22 mouse cellular contexts compared by ENCODE assay signal in genomic region chr1:59166232-59166905, GRCm38 (mm10). TPM values are rescaled to one million over a fixed set of nuclear protein-coding genes. Genes with fewer than 3 reads are reported as not detected.
A peak's percentile ranks its signal among the peaks of the same experiment; 100 is the strongest.
DNase-seq lines count a peak whose midpoint lies in the region; ATAC-seq and TF ChIP-seq lines count a peak whose summit lies in the region.
"Had no signal": no experiment of that assay in that cellular context is flagged by ENCODE, and none has a peak within 500 bp of the region (broad histone marks: within the 10 kb centered on the region; RNA-seq: fewer than 3 reads in every experiment).

No protein-coding gene starts in this region.

- no peak overlapping the region for H3K4me2 ChIP-seq in kidney, embryonic 14.5 days (replicated peaks; ENCODE audit: low read depth, low read length)
- H3K4me2 ChIP-seq in limb, embryonic 13.5 days (replicated peaks) = no peak overlapping the region
- H3K4me2 ChIP-seq in intestine, embryonic 16.5 days (ENCODE audit: low read depth, low read length) = no peak overlapping the region
- no peak overlapping the region for H3K4me2 ChIP-seq in forebrain, embryonic 14.5 days (ENCODE audit: low read length)
- H3K4me2 ChIP-seq: embryonic facial prominence, embryonic 15.5 days; forebrain, embryonic 15.5 days; heart, embryonic 15.5 days; hindbrain, embryonic 13.5 days had no signal

- H3K27me3 ChIP-seq in kidney, embryonic 14.5 days (ENCODE audit: control insufficient read depth, insufficient read depth, low read length) = no peaks in the 10 kb centered on the region
- H3K27me3 ChIP-seq in limb, embryonic 13.5 days = no peaks in the 10 kb centered on the region
- no peaks in the 10 kb centered on the region for H3K27me3 ChIP-seq in limb, embryonic 10.5 days (ENCODE audit: low read depth, poor library complexity, severe bottlenecking)
- H3K27me3 ChIP-seq in intestine, embryonic 16.5 days (replicated peaks; ENCODE audit: control insufficient read depth, insufficient read depth, low read length) = no peaks in the 10 kb centered on the region
- H3K27me3 ChIP-seq in small intestine, adult 2 months (ENCODE audit: control insufficient read depth, insufficient read depth, low read length) = no peaks in the 10 kb centered on the region
- H3K27me3 ChIP-seq in forebrain, embryonic 14.5 days (replicated peaks; ENCODE audit: control insufficient read depth, insufficient read depth, low read length) = no peaks in the 10 kb centered on the region
- H3K27me3 ChIP-seq: embryonic facial prominence, embryonic 15.5 days; forebrain, embryonic 15.5 days; heart, embryonic 15.5 days; hindbrain, embryonic 13.5 days had no signal

- no peak overlapping the region for H3K27ac ChIP-seq in kidney, embryonic 14.5 days (ENCODE audit: low read depth, low read length)
- peak overlapping the region; percentile 33; the same call in 1 of the 2 replicates for H3K27ac ChIP-seq in limb, embryonic 13.5 days
- H3K27ac ChIP-seq in limb, embryonic 10.5 days = no peak overlapping the region
- H3K27ac ChIP-seq in intestine, embryonic 16.5 days (ENCODE audit: low read length) = 0 out of 2 replicates have a peak overlapping the region, but pooled peaks have one; percentile 4
- peak overlapping the region; percentile 88 for H3K27ac ChIP-seq in small intestine, adult 2 months (ENCODE audit: insufficient read depth, low read depth, low read length)
- no peak overlapping the region for H3K27ac ChIP-seq in forebrain, embryonic 14.5 days (ENCODE audit: low read depth, low read length)
- H3K27ac ChIP-seq: embryonic facial prominence, embryonic 15.5 days; forebrain, embryonic 10.5 days; forebrain, embryonic 15.5 days; heart, embryonic 10.5 days; heart, embryonic 15.5 days; hindbrain, embryonic 13.5 days had no signal

- peaks cover 21% of the 10 kb centered on the region; the same call in 1 of the 2 replicates for H3K36me3 ChIP-seq in kidney, embryonic 14.5 days (ENCODE audit: control insufficient read depth, insufficient read depth, low read length)
- H3K36me3 ChIP-seq in limb, embryonic 13.5 days = peaks cover 59% of the 10 kb centered on the region
- H3K36me3 ChIP-seq in limb, embryonic 10.5 days = peaks cover 48% of the 10 kb centered on the region
- H3K36me3 ChIP-seq in intestine, embryonic 16.5 days (ENCODE audit: control insufficient read depth, insufficient read depth, low read length) = peaks cover 7% of the 10 kb centered on the region; the same call in 1 of the 2 replicates
- H3K36me3 ChIP-seq in small intestine, adult 2 months (ENCODE audit: control insufficient read depth, insufficient read depth, low read length) = peaks cover 25% of the 10 kb centered on the region
- peaks cover 37% of the 10 kb centered on the region for H3K36me3 ChIP-seq in forebrain, embryonic 14.5 days (ENCODE audit: control insufficient read depth, insufficient read depth, low read length)

- H3K4me1 ChIP-seq in kidney, embryonic 14.5 days (ENCODE audit: control insufficient read depth, insufficient read depth, low read length) = 0 out of 2 replicates have a peak, but pooled peaks cover 3% of the 10 kb centered on the region
- H3K4me1 ChIP-seq in limb, embryonic 13.5 days = peaks cover 12% of the 10 kb centered on the region; the same call in 1 of the 2 replicates
- H3K4me1 ChIP-seq in limb, embryonic 10.5 days = no peaks in the 10 kb centered on the region
- H3K4me1 ChIP-seq in intestine, embryonic 16.5 days (ENCODE audit: control insufficient read depth, insufficient read depth, low read length) = peaks cover 7% of the 10 kb centered on the region; the same call in 1 of the 2 replicates
- H3K4me1 ChIP-seq in small intestine, adult 2 months (ENCODE audit: control insufficient read depth, insufficient read depth, insufficient read length, low read length) = peaks cover 23% of the 10 kb centered on the region; the same call in 1 of the 2 replicates
- 0 out of 2 replicates have a peak, but pooled peaks cover 3% of the 10 kb centered on the region for H3K4me1 ChIP-seq in forebrain, embryonic 14.5 days (ENCODE audit: control insufficient read depth, insufficient read depth, low read length)
- H3K4me1 ChIP-seq: forebrain, embryonic 15.5 days; heart, embryonic 10.5 days; hindbrain, embryonic 13.5 days had no signal

- H3K9ac ChIP-seq in kidney, embryonic 14.5 days (ENCODE audit: low read depth, low read length) = no peak overlapping the region
- H3K9ac ChIP-seq in limb, embryonic 13.5 days = no peak overlapping the region
- no peak overlapping the region for H3K9ac ChIP-seq in intestine, embryonic 16.5 days (ENCODE audit: low read depth, low read length)
- H3K9ac ChIP-seq in forebrain, embryonic 14.5 days (ENCODE audit: low read length) = no peak overlapping the region
- H3K9ac ChIP-seq: embryonic facial prominence, embryonic 15.5 days; forebrain, embryonic 15.5 days; heart, embryonic 15.5 days; hindbrain, embryonic 13.5 days had no signal

- no peak for TF ChIP-seq POLR2A in small intestine, adult 2 months (IDR thresholded peaks at IDR 0.05; ENCODE audit: low read depth, low read length)

- no peak for TF ChIP-seq CTCF in small intestine, adult 2 months (IDR thresholded peaks at IDR 0.05; ENCODE audit: extremely low read depth, insufficient read length, insufficient replicate concordance, low read depth, low read length)

- peak; percentile 65 for DNase-seq in kidney, adult 9 months
- DNase-seq in limb, embryonic 10.5 days (ENCODE audit: low spot score) = no peak
- no peak for DNase-seq in forebrain, embryonic 14.5 days (ENCODE audit: low spot score)
- DNase-seq: adrenal gland, adult 2 months; adrenal gland, postnatal 25 days; cerebellum, adult 18-20 months; cerebellum, postnatal 10 days; embryo, embryonic 11 days; gastrocnemius, postnatal 36 days; heart, adult 18-20 months; heart, postnatal 14 days had no signal

- H3K4me3 ChIP-seq in kidney, embryonic 14.5 days (ENCODE audit: low read length) = no peak overlapping the region
- no peak overlapping the region for H3K4me3 ChIP-seq in limb, embryonic 13.5 days
- no peak overlapping the region for H3K4me3 ChIP-seq in limb, embryonic 10.5 days
- H3K4me3 ChIP-seq in intestine, embryonic 16.5 days (ENCODE audit: low read length) = no peak overlapping the region
- H3K4me3 ChIP-seq in small intestine, adult 2 months (ENCODE audit: low read depth, low read length) = no peak overlapping the region
- no peak overlapping the region for H3K4me3 ChIP-seq in forebrain, embryonic 14.5 days (ENCODE audit: low read depth, low read length)
- H3K4me3 ChIP-seq: embryonic facial prominence, embryonic 15.5 days; erythroblast, embryonic 14.5 days; forebrain, embryonic 10.5 days; forebrain, embryonic 15.5 days; heart, embryonic 10.5 days; heart, embryonic 15.5 days; hindbrain, embryonic 13.5 days had no signal

- ATAC-seq in kidney, embryonic 14.5 days (ENCODE audit: low FRiP score, low TSS enrichment) = no peak
- ATAC-seq in limb, embryonic 13.5 days (ENCODE audit: low FRiP score, low read depth) = no peak
- ATAC-seq in intestine, embryonic 16.5 days = peak; percentile 76
- ATAC-seq in forebrain, embryonic 14.5 days = no peak
- ATAC-seq: forebrain, embryonic 15.5 days had no signal

- no peaks in the 10 kb centered on the region for H3K9me3 ChIP-seq in kidney, embryonic 14.5 days (ENCODE audit: control insufficient read depth, low read length)
- H3K9me3 ChIP-seq in limb, embryonic 13.5 days = no peaks in the 10 kb centered on the region
- no peaks in the 10 kb centered on the region for H3K9me3 ChIP-seq in limb, embryonic 10.5 days (replicated peaks)
- no peaks in the 10 kb centered on the region for H3K9me3 ChIP-seq in intestine, embryonic 16.5 days (ENCODE audit: control insufficient read depth, low read length)
- no peaks in the 10 kb centered on the region for H3K9me3 ChIP-seq in forebrain, embryonic 14.5 days (replicated peaks; ENCODE audit: control insufficient read depth, low read length)
- H3K9me3 ChIP-seq: embryonic facial prominence, embryonic 15.5 days; forebrain, embryonic 10.5 days; forebrain, embryonic 15.5 days; heart, embryonic 10.5 days; heart, embryonic 15.5 days; hindbrain, embryonic 13.5 days had no signal

- 89% methylated on average over 9 of the region's 9 CpGs for WGBS in kidney, embryonic 14.5 days
- WGBS in limb, embryonic 13.5 days = 84% methylated on average over 9 of the region's 9 CpGs
- 94% methylated on average over 9 of the region's 9 CpGs for WGBS in limb, embryonic 10.5 days
- WGBS in intestine, embryonic 16.5 days = 89% methylated on average over 9 of the region's 9 CpGs
- 39% methylated on average over 9 of the region's 9 CpGs for WGBS in small intestine, adult 2 months
- WGBS in forebrain, embryonic 14.5 days = 87% methylated on average over 9 of the region's 9 CpGs

RNA-seq across cellular contexts. Expression of gene Mpp4, which starts 3.2 kb away (rescaled TPM):
- 0.59 and 0.62 TPM in 2 replicates for polyA plus RNA-seq in kidney, embryonic 14.5 days (2014; fragmentation: Nextera tagmentation; extraction: Ambion mirVana)
- 0.06 and 0.20 TPM in 2 replicates for polyA plus RNA-seq in limb, embryonic 13.5 days (2015; fragmentation: Nextera tagmentation; extraction: Ambion mirVana)
- 0.20 and 0.35 TPM in 2 replicates for polyA plus RNA-seq in limb, embryonic 10.5 days (2016; fragmentation: Nextera tagmentation; extraction: Ambion mirVana)
- 0.72 and 0.77 TPM in 2 replicates for polyA plus RNA-seq in intestine, embryonic 16.5 days (2015; fragmentation: Nextera tagmentation; extraction: Ambion mirVana)
- polyA plus RNA-seq in small intestine, adult 2 months (2012; rRNA removed) = 1.4 and 2.9 TPM in 2 replicates
- 0.60 and 0.98 TPM in 2 replicates for polyA plus RNA-seq in forebrain, embryonic 14.5 days (2014; fragmentation: Nextera tagmentation; extraction: Ambion mirVana)

RNA-seq across cellular contexts. Expression of gene Tmem237, which starts 46.2 kb away (rescaled TPM):
- polyA plus RNA-seq in kidney, embryonic 14.5 days (2014; fragmentation: Nextera tagmentation; extraction: Ambion mirVana) = 49.9 and 53.8 TPM in 2 replicates
- polyA plus RNA-seq in limb, embryonic 13.5 days (2015; fragmentation: Nextera tagmentation; extraction: Ambion mirVana) = 32.8 and 35.0 TPM in 2 replicates
- polyA plus RNA-seq in limb, embryonic 10.5 days (2016; fragmentation: Nextera tagmentation; extraction: Ambion mirVana) = 34.0 and 36.5 TPM in 2 replicates
- 30.8 and 34.0 TPM in 2 replicates for polyA plus RNA-seq in intestine, embryonic 16.5 days (2015; fragmentation: Nextera tagmentation; extraction: Ambion mirVana)
- polyA plus RNA-seq in small intestine, adult 2 months (2012; rRNA removed) = 0.47 and 0.51 TPM in 2 replicates
- polyA plus RNA-seq in forebrain, embryonic 14.5 days (2014; fragmentation: Nextera tagmentation; extraction: Ambion mirVana) = 34.8 and 61.9 TPM in 2 replicates

Comparison
In these comparisons a context has a peak if more than half of its experiments do, and no peak if none do; other contexts are left out.
1. H3K27ac ChIP-seq: peak in limb, embryonic 13.5 days (single experiment), intestine, embryonic 16.5 days (single experiment) and small intestine, adult 2 months (single experiment); none in kidney, embryonic 14.5 days (single experiment), limb, embryonic 10.5 days (single experiment) and forebrain, embryonic 14.5 days (single experiment).
2. RNA of gene Tmem237, which starts 46.2 kb away (polyA plus RNA-seq): 49.9 to 53.8 TPM in kidney, embryonic 14.5 days, 34.0 to 36.5 TPM in limb, embryonic 10.5 days, 34.8 to 61.9 TPM in forebrain, embryonic 14.5 days, 32.8 to 35.0 TPM in limb, embryonic 13.5 days and 30.8 to 34.0 TPM in intestine, embryonic 16.5 days; 0.47 to 0.51 TPM in small intestine, adult 2 months; every median in the first group is over 10 times any median in the second.